Mouse (Mus musculus) thymus, adult 2 months (tissue): ENCODE measurements around the gene Irs1. TPM values are rescaled to one million over a fixed set of nuclear protein-coding genes. Genes with fewer than 3 reads are reported as not detected.

ENCODE experiments used
- DNase-seq: peaks from one replicate; pipeline ENCODE4 v3.0.0; 2021
- H3K27ac ChIP-seq: fragments of 200-500 bp; 2 replicates; pipeline ENCODE4 v1.5.1; 2012; ENCODE audit warnings: low read length, control low read depth; ENCODE audit not compliant: control insufficient read depth, insufficient read depth
- H3K27me3 ChIP-seq: fragments of 200-500 bp; 2 replicates; pipeline ENCODE4 v1.6.1; 2012; ENCODE audit warnings: mild to moderate bottlenecking, low read length, moderate library complexity, mixed read lengths; ENCODE audit not compliant: control insufficient read depth, insufficient read depth
- H3K36me3 ChIP-seq: fragments of 200-500 bp; 2 replicates; pipeline ENCODE4 v1.6.1; 2012; ENCODE audit warnings: mild to moderate bottlenecking, low read length, moderate library complexity; ENCODE audit not compliant: control insufficient read depth, insufficient read depth
- H3K4me1 ChIP-seq: fragments of 200-500 bp; replicated peaks from 2 replicates; pipeline ENCODE4 v1.6.1; 2012; ENCODE audit warnings: low read length; ENCODE audit not compliant: control insufficient read depth, insufficient read depth
- H3K4me3 ChIP-seq: fragments of 200-500 bp; 2 replicates; pipeline ENCODE4 v1.5.1; 2012; ENCODE audit warnings: mild to moderate bottlenecking, low read length, control low read depth, moderate library complexity; ENCODE audit not compliant: control insufficient read depth, insufficient read depth
- CTCF ChIP-seq: fragments of 200-500 bp; IDR thresholded peaks from 2 replicates; pipeline ENCODE4 v1.5.1; 2012; ENCODE audit warnings: mild to moderate bottlenecking, control low read depth, low read length, moderate library complexity, borderline replicate concordance; ENCODE audit not compliant: control insufficient read depth, poor library complexity, insufficient read depth; ENCODE audit errors: extremely low read depth
- POLR2A ChIP-seq: fragments of 200-500 bp; IDR thresholded peaks from 2 replicates; pipeline ENCODE4 v1.6.1; 2012; ENCODE audit warnings: mild to moderate bottlenecking, low read length, control low read depth, moderate library complexity; ENCODE audit not compliant: control insufficient read depth, poor library complexity, insufficient read depth; ENCODE audit errors: extremely low read depth
- WGBS: fragments of 180-500 bp; shearing (Covaris S2); methylation state at CpG from one replicate; pipeline ENCODE4 v1.1.7; 2018; 5-methylcytosine and 5-hydroxymethylcytosine counted together
- polyA plus RNA-seq: library from polyadenylated mRNA; depleted of rRNA; stranded (reverse); fragments of >200 nt; gene quantifications from 2 replicates; pipeline ENCODE4 v1.2.3, GENCODE M21; 2012; rRNA removed

Irs1 gene
- polyA plus RNA-seq: 1.8 and 2.2 TPM in 2 replicates

GRCm38 (mm10) chr1:82291151-82291797 lies at the start of gene Irs1:
TSS of gene Irs1 (minus strand) at chr1:82291416.
- Histone ChIP-seq H3K36me3 (no peaks in the 10 kb centered on the region), H3K27ac (no peak within 1 kb of the TSS), H3K4me1 (peaks cover 16% of the 10 kb centered on the region), H3K27me3 (peaks cover 24% of the 10 kb centered on the region), H3K4me3 (peak within 1 kb of the TSS; percentile 45)
- TF ChIP-seq CTCF: no peak
- no peak for TF ChIP-seq POLR2A
- 2% methylated on average over 58 of the region's 60 CpGs for WGBS
- DNase-seq: peak; percentile 29

- Histone ChIP-seq H3K27me3 (no peaks in the 10 kb centered on the region), H3K36me3 (no peaks in the 10 kb centered on the region), H3K27ac (no peak overlapping the region), H3K4me3 (no peak overlapping the region), H3K4me1 (no peaks in the 10 kb centered on the region)
- DNase-seq: no peak
- TF ChIP-seq POLR2A: no peak
- TF ChIP-seq CTCF: no peak
- 94% methylated on average over 3 of the region's 3 CpGs for WGBS
These were observed 43.3 kb upstream of the Irs1 start for GRCm38 (mm10) chr1:82334506-82334905.

GRCm38 (mm10) chr1:82329954-82330247 lies 38.7 kb upstream of the Irs1 start:
- no peak overlapping the region for H3K4me3 ChIP-seq
- H3K27me3 ChIP-seq: no peaks in the 10 kb centered on the region
- H3K27ac ChIP-seq: no peak overlapping the region
- TF ChIP-seq POLR2A: no peak
- no peak for TF ChIP-seq CTCF
- no peaks in the 10 kb centered on the region for H3K36me3 ChIP-seq
- H3K4me1 ChIP-seq: no peaks in the 10 kb centered on the region
- DNase-seq: no peak

GRCm38 (mm10) chr1:82329237-82329953 lies 38.2 kb upstream of the Irs1 start:
- H3K27ac ChIP-seq: no peak overlapping the region
- TF ChIP-seq CTCF (no peak), POLR2A (no peak)
- H3K36me3 ChIP-seq: no peaks in the 10 kb centered on the region
- no peak for DNase-seq
- no peaks in the 10 kb centered on the region for H3K4me1 ChIP-seq
- WGBS: 91% methylated on average over 4 of the region's 4 CpGs
- H3K4me3 ChIP-seq: no peak overlapping the region
- no peaks in the 10 kb centered on the region for H3K27me3 ChIP-seq

- no peak for DNase-seq
- no peaks in the 10 kb centered on the region for H3K27me3 ChIP-seq
- no peak for TF ChIP-seq POLR2A
- no peak for TF ChIP-seq CTCF
- no peaks in the 10 kb centered on the region for H3K36me3 ChIP-seq
- no peak overlapping the region for H3K27ac ChIP-seq
- 97% methylated on average over 7 of the region's 7 CpGs for WGBS
- no peak overlapping the region for H3K4me3 ChIP-seq
- no peaks in the 10 kb centered on the region for H3K4me1 ChIP-seq
These were observed 37.0 kb upstream of the Irs1 start for GRCm38 (mm10) chr1:82328033-82328775.

- DNase-seq: no peak
- WGBS: 92% methylated on average over 5 of the region's 5 CpGs
- no peak overlapping the region for H3K4me3 ChIP-seq
- H3K4me1 ChIP-seq: no peaks in the 10 kb centered on the region
- TF ChIP-seq CTCF (no peak), POLR2A (no peak)
- H3K27me3 ChIP-seq: no peaks in the 10 kb centered on the region
- no peak overlapping the region for H3K27ac ChIP-seq
- no peaks in the 10 kb centered on the region for H3K36me3 ChIP-seq
These were observed 34.9 kb upstream of the Irs1 start for GRCm38 (mm10) chr1:82326120-82326519.
